Mouse (Mus musculus) heart, adult 2 months (tissue): Measurements from ENCODE around the gene Nudcd2. TPM values are rescaled to one million over a fixed set of nuclear protein-coding genes. Genes with fewer than 3 reads are reported as not detected.

Experiments used
- DNase-seq, 2 experiments: peaks; one replicate each; pipeline ENCODE4 v3.0.0; 2021
- H3K27ac ChIP-seq: fragments of 200-600 bp; 2 replicates; pipeline ENCODE4 v1.8.1; 2022
- H3K27me3 ChIP-seq: fragments of 200-500 bp; 2 replicates; pipeline ENCODE4 v1.6.1; 2012; ENCODE audit warnings: mild to moderate bottlenecking, low read length, inconsistent platforms, mixed read lengths; ENCODE audit not compliant: control insufficient read depth, insufficient read depth
- H3K36me3 ChIP-seq: fragments of 200-500 bp; 2 replicates; pipeline ENCODE4 v1.6.1; 2012; ENCODE audit warnings: low read length, inconsistent platforms; ENCODE audit not compliant: control insufficient read depth, insufficient read depth
- H3K4me1 ChIP-seq: fragments of 200-500 bp; 2 replicates; pipeline ENCODE4 v1.6.1; 2011; ENCODE audit warnings: low read length; ENCODE audit not compliant: control insufficient read depth, insufficient read depth
- H3K4me3 ChIP-seq: fragments of 200-600 bp; 2 replicates; pipeline ENCODE4 v1.8.1; 2022
- H3K79me2 ChIP-seq: fragments of 200-500 bp; replicated peaks from 2 replicates; pipeline ENCODE4 v1.6.1; 2012; ENCODE audit warnings: mild to moderate bottlenecking, inconsistent platforms, low read length, moderate library complexity, mixed read lengths; ENCODE audit not compliant: control insufficient read depth, insufficient read depth
- H3K9ac ChIP-seq: fragments of 200-500 bp; 2 replicates; pipeline ENCODE4 v1.6.1; 2012; ENCODE audit warnings: low read depth, mild to moderate bottlenecking, control low read depth, inconsistent platforms, low read length, mixed read lengths
- CTCF ChIP-seq: fragments of 200-600 bp; IDR thresholded peaks from 2 replicates; pipeline ENCODE4 v1.8.1; 2022; ENCODE audit warnings: antibody characterized with exemption, mild to moderate bottlenecking, moderate library complexity
- EP300 ChIP-seq: fragments of 200-500 bp; IDR thresholded peaks from 2 replicates; pipeline ENCODE4 v1.6.1; 2011; ENCODE audit warnings: low read depth, low read length, control low read depth; ENCODE audit not compliant: insufficient read depth
- POLR2A ChIP-seq: fragments of 200-500 bp; IDR thresholded peaks from 2 replicates; pipeline ENCODE4 v1.6.1; 2011; ENCODE audit warnings: mild to moderate bottlenecking, low read depth, low read length, control low read depth; ENCODE audit not compliant: insufficient read depth
- WGBS: fragments of 180-500 bp; shearing (Covaris S2); methylation state at CpG from one replicate; pipeline ENCODE4 v1.1.7; 2018; 5-methylcytosine and 5-hydroxymethylcytosine counted together
- intact Hi-C: fragments of 180-260 bp; cut with DNase I; formaldehyde crosslinking; loops from one replicate; pipeline ENCODE4 v1.15.1; 2025
- polyA plus RNA-seq: library from polyadenylated mRNA; depleted of rRNA; stranded (reverse); fragments of >200 nt; gene quantifications from 2 replicates; pipeline ENCODE4 v1.2.3, GENCODE M21; 2012; rRNA removed
- total RNA-seq, 2 experiments: library from RNA; stranded (reverse); gene quantifications; 2 replicates each; pipeline ENCODE4 v1.2.3; 2021

The Nudcd2 gene
- total and polyA plus RNA-seq, 3 experiments, result 3.6 to 14.7 (median 14.4) TPM

GRCm38 (mm10) chr11:40786900-40787299 is 53.4 kb downstream of the Nudcd2 start:
- TF ChIP-seq POLR2A (no peak), CTCF (no peak), EP300 (no peak)
- intact Hi-C loops, result no loop called here
- 80% methylated on average over 2 of the region's 2 CpGs for WGBS

More at GRCm38 (mm10) chr11:40786900-40787299, 53.4 kb downstream of the Nudcd2 start:
- Histone ChIP-seq H3K27ac (no peak overlapping the region), H3K4me3 (no peak overlapping the region), H3K9ac (no peak overlapping the region), H3K4me1 (no peaks in the 10 kb centered on the region; the same call in 1 of the 2 replicates), H3K27me3 (no peaks in the 10 kb centered on the region), H3K36me3 (no peaks in the 10 kb centered on the region), H3K79me2 (no peaks in the 10 kb centered on the region)
- DNase-seq, result no peak

Other genes with a start within 250 kb of the Nudcd2 start
- 100 to 1,000 TPM in 1 of 2 experiments, 10 to 100 TPM in 1; 84.7 to 102 TPM for gene Mat2b, start 38.5 kb upstream of the Nudcd2 start, total RNA-seq
- 52.1 and 76.6 TPM in 2 replicates for gene Mat2b, start 38.5 kb upstream of the Nudcd2 start, polyA plus RNA-seq
- under 1 TPM; 0.13 to 0.20 TPM for gene Hmmr, start 245 bp upstream of the Nudcd2 start, total RNA-seq
- gene Hmmr, start 245 bp upstream of the Nudcd2 start, polyA plus RNA-seq, result 0.18 and 0.21 TPM in 2 replicates
- 100 to 1,000 TPM; 428 to 489 TPM for gene Ccng1, start 21.6 kb downstream of the Nudcd2 start, total RNA-seq
- 137 and 314 TPM in 2 replicates for gene Ccng1, start 21.6 kb downstream of the Nudcd2 start, polyA plus RNA-seq